Mouse (Mus musculus) adrenal gland, postnatal 10 days (tissue): ENCODE measurements around the gene Chp1. TPM values are rescaled to one million over a fixed set of nuclear protein-coding genes. Genes with fewer than 3 reads are reported as not detected.

Experiments used
- total RNA-seq, 2 experiments: library from RNA; stranded (reverse); gene quantifications; 2 replicates each; pipeline ENCODE4 v1.2.3; 2021

Chp1 gene
- total RNA-seq, 2 experiments from 2014 or later: 192 to 233 TPM

Other genes starting within 250 kb of the Chp1 start
- gene Dll4, start 221.9 kb upstream of the Chp1 start, total RNA-seq: 10 to 100 TPM; 16.4 to 18.4 TPM
- 1 to 10 TPM; 2.4 to 5.8 TPM for gene Chac1, start 196.5 kb upstream of the Chp1 start, total RNA-seq
- 10 to 100 TPM; 16.1 to 21.0 TPM for gene Ino80, start 70.0 kb upstream of the Chp1 start, total RNA-seq
- gene Exd1, start 70 bp upstream of the Chp1 start, total RNA-seq: 1 to 10 TPM in 1 of 2 experiments, under 1 TPM in 1; 0.79 to 1.1 TPM
- gene Nusap1, start 70.6 kb downstream of the Chp1 start, total RNA-seq: 10 to 100 TPM; 13.2 to 14.5 TPM
- 1 to 10 TPM; 5.8 to 6.1 TPM for gene Oip5, start 70.8 kb downstream of the Chp1 start, total RNA-seq
- gene Ndufaf1, start 115.1 kb downstream of the Chp1 start, total RNA-seq: 10 to 100 TPM; 48.7 to 60.7 TPM
- 10 to 100 TPM; 23.1 to 27.0 TPM for gene Rtf1, start 127.4 kb downstream of the Chp1 start, total RNA-seq
- 10 to 100 TPM in 1 of 2 experiments, 1 to 10 TPM in 1; 9.8 to 12.4 TPM for gene Itpka, start 194.6 kb downstream of the Chp1 start, total RNA-seq
- 1 to 10 TPM in 1 of 2 experiments, under 1 TPM in 1; 0.57 to 1.3 TPM for gene Ltk, start 212.7 kb downstream of the Chp1 start, total RNA-seq
- 10 to 100 TPM; 17.0 to 21.6 TPM for gene Rpap1, start 239.8 kb downstream of the Chp1 start, total RNA-seq